Comparison of ENCODE assay signal across 17 mouse cellular contexts in genomic region chr9:79831294-79831693, GRCm38 (mm10). TPM values are rescaled to one million over a fixed set of nuclear protein-coding genes. Genes with fewer than 3 reads are reported as not detected.
DNase-seq lines count a peak whose midpoint lies in the region; ATAC-seq and TF ChIP-seq lines count a peak whose summit lies in the region.
"Had no signal": no experiment of that assay in that cellular context is flagged by ENCODE, and none has a peak within 500 bp of the region (broad histone marks: within the 10 kb centered on the region; RNA-seq: fewer than 3 reads in every experiment).

No protein-coding gene starts in this region.

- peak; percentile 45; the same call in 1 of the 2 replicates for ATAC-seq in lung, embryonic 14.5 days (ENCODE audit: insufficient read depth)
- peak; percentile 6; the same call in 1 of the 2 replicates for ATAC-seq in forebrain, embryonic 14.5 days
- ATAC-seq in midbrain, embryonic 11.5 days (ENCODE audit: low FRiP score), result peak; percentile 41
- ATAC-seq in neural tube, embryonic 13.5 days (ENCODE audit: low read depth), result peak; percentile 23; the same call in 1 of the 2 replicates
- ATAC-seq: liver, embryonic 12.5 days had no signal

- TF ChIP-seq CTCF in lung, embryonic 14.5 days (IDR thresholded peaks at IDR 0.05; ENCODE audit: low read depth), result no peak

- no peaks in the 10 kb centered on the region for H3K9me3 ChIP-seq in lung, embryonic 14.5 days (ENCODE audit: low read depth, low read length)
- H3K9me3 ChIP-seq in forebrain, embryonic 14.5 days (replicated peaks; ENCODE audit: control insufficient read depth, low read length), result no peaks in the 10 kb centered on the region
- no peaks in the 10 kb centered on the region for H3K9me3 ChIP-seq in midbrain, embryonic 11.5 days (ENCODE audit: control insufficient read depth, low read length)
- no peaks in the 10 kb centered on the region for H3K9me3 ChIP-seq in neural tube, embryonic 13.5 days
- H3K9me3 ChIP-seq: limb, embryonic 12.5 days; liver, embryonic 12.5 days had no signal

- no peak overlapping the region for H3K9ac ChIP-seq in lung, embryonic 14.5 days
- H3K9ac ChIP-seq in forebrain, embryonic 14.5 days (ENCODE audit: low read length), result no peak overlapping the region
- H3K9ac ChIP-seq in midbrain, embryonic 11.5 days (ENCODE audit: low read length), result no peak overlapping the region
- H3K9ac ChIP-seq in neural tube, embryonic 13.5 days, result no peak overlapping the region
- H3K9ac ChIP-seq: limb, embryonic 12.5 days; liver, embryonic 12.5 days had no signal

- peaks cover 9% of the 10 kb centered on the region; the same call in 1 of the 2 replicates for H3K4me1 ChIP-seq in lung, embryonic 14.5 days (ENCODE audit: insufficient read depth)
- peaks cover 6% of the 10 kb centered on the region; the same call in 1 of the 2 replicates for H3K4me1 ChIP-seq in forebrain, embryonic 14.5 days (ENCODE audit: control insufficient read depth, insufficient read depth, low read length)
- H3K4me1 ChIP-seq in midbrain, embryonic 11.5 days (ENCODE audit: control insufficient read depth, insufficient read depth, low read length), result peaks cover 9% of the 10 kb centered on the region
- peaks cover 12% of the 10 kb centered on the region; the same call in 1 of the 2 replicates for H3K4me1 ChIP-seq in neural tube, embryonic 13.5 days (replicated peaks)
- H3K4me1 ChIP-seq: limb, embryonic 12.5 days; liver, embryonic 12.5 days had no signal

- 65% methylated on average over 1 of the region's 1 CpGs for WGBS in lung, embryonic 14.5 days
- WGBS in forebrain, embryonic 14.5 days, result 56% methylated on average over 1 of the region's 1 CpGs
- WGBS in midbrain, embryonic 11.5 days, result 77% methylated on average over 1 of the region's 1 CpGs
- 81% methylated on average over 1 of the region's 1 CpGs for WGBS in neural tube, embryonic 13.5 days

- H3K36me3 ChIP-seq in lung, embryonic 14.5 days (ENCODE audit: insufficient read depth), result no peaks in the 10 kb centered on the region
- H3K36me3 ChIP-seq in forebrain, embryonic 14.5 days (ENCODE audit: control insufficient read depth, insufficient read depth, low read length), result no peaks in the 10 kb centered on the region
- H3K36me3 ChIP-seq in midbrain, embryonic 11.5 days (ENCODE audit: control insufficient read depth, insufficient read depth, low read length), result no peaks in the 10 kb centered on the region
- H3K36me3 ChIP-seq in neural tube, embryonic 13.5 days, result no peaks in the 10 kb centered on the region
- H3K36me3 ChIP-seq: limb, embryonic 12.5 days; liver, embryonic 12.5 days had no signal

- intact Hi-C loops in heart, postnatal 36 days (cut with DNase I), result no loop called here

- H3K27ac ChIP-seq in lung, embryonic 14.5 days (ENCODE audit: low read depth), result no peak overlapping the region
- H3K27ac ChIP-seq in forebrain, embryonic 14.5 days (ENCODE audit: low read depth, low read length), result no peak overlapping the region
- H3K27ac ChIP-seq in midbrain, embryonic 11.5 days (ENCODE audit: low read depth, low read length), result no peak overlapping the region
- no peak overlapping the region for H3K27ac ChIP-seq in neural tube, embryonic 13.5 days (replicated peaks)
- H3K27ac ChIP-seq: kidney, postnatal 0 days; limb, embryonic 12.5 days; liver, embryonic 12.5 days had no signal

- H3K4me3 ChIP-seq in lung, embryonic 14.5 days (ENCODE audit: low read depth, low read length), result no peak overlapping the region
- no peak overlapping the region for H3K4me3 ChIP-seq in forebrain, embryonic 14.5 days (ENCODE audit: low read depth, low read length)
- no peak overlapping the region for H3K4me3 ChIP-seq in midbrain, embryonic 11.5 days (ENCODE audit: low read depth, low read length)
- H3K4me3 ChIP-seq in neural tube, embryonic 13.5 days, result no peak overlapping the region
- H3K4me3 ChIP-seq: limb, embryonic 12.5 days; liver, embryonic 12.5 days had no signal

- no peak overlapping the region for H3K4me2 ChIP-seq in lung, embryonic 14.5 days
- no peak overlapping the region for H3K4me2 ChIP-seq in forebrain, embryonic 14.5 days (ENCODE audit: low read length)
- H3K4me2 ChIP-seq in midbrain, embryonic 11.5 days, result no peak overlapping the region
- H3K4me2 ChIP-seq in neural tube, embryonic 13.5 days, result no peak overlapping the region
- H3K4me2 ChIP-seq: heart, embryonic 11.5 days; limb, embryonic 12.5 days; liver, embryonic 12.5 days had no signal

- no peak for DNase-seq in lung, embryonic 14.5 days
- no peak for DNase-seq in lung, adult 18-20 months
- DNase-seq in forebrain, embryonic 14.5 days (ENCODE audit: low spot score), result no peak
- no peak for DNase-seq in midbrain, embryonic 11.5 days (ENCODE audit: low spot score, missing footprints)
- DNase-seq in embryo, embryonic 10.5 days (ENCODE audit: low spot score), result no peak
- no peak for DNase-seq in heart, postnatal 36 days
- DNase-seq: adrenal gland, postnatal 14 days; cerebellum, adult 11 months; cerebellum, postnatal 14 days; heart, postnatal 10 days; kidney, adult 18-20 months; thymus, postnatal 36 days had no signal

- no peaks in the 10 kb centered on the region for H3K27me3 ChIP-seq in lung, embryonic 14.5 days (ENCODE audit: insufficient read depth, low read length)
- no peaks in the 10 kb centered on the region for H3K27me3 ChIP-seq in forebrain, embryonic 14.5 days (replicated peaks; ENCODE audit: control insufficient read depth, insufficient read depth, low read length)
- no peaks in the 10 kb centered on the region for H3K27me3 ChIP-seq in midbrain, embryonic 11.5 days (ENCODE audit: control insufficient read depth, insufficient read depth, low read length)
- H3K27me3 ChIP-seq in neural tube, embryonic 13.5 days, result no peaks in the 10 kb centered on the region
- H3K27me3 ChIP-seq: limb, embryonic 12.5 days; liver, embryonic 12.5 days had no signal

RNA-seq across cellular contexts. Expression of gene Tmem30a, which starts 38.0 kb away (rescaled TPM):
- 92.2 and 94.0 TPM in 2 replicates for polyA plus RNA-seq in lung, embryonic 14.5 days (2014; fragmentation: Nextera tagmentation; extraction: Ambion mirVana)
- 91.2 and 108 TPM in 2 replicates for polyA plus RNA-seq in forebrain, embryonic 14.5 days (2014; fragmentation: Nextera tagmentation; extraction: Ambion mirVana)
- 91.2 and 108 TPM in 2 replicates for polyA plus RNA-seq in midbrain, embryonic 11.5 days (2014; fragmentation: Nextera tagmentation; extraction: Ambion mirVana)
- polyA plus RNA-seq in neural tube, embryonic 13.5 days (2015; fragmentation: Nextera tagmentation; extraction: Ambion mirVana), result 111 and 122 TPM in 2 replicates
- 10 to 100 TPM; 58.8 to 62.6 TPM for total RNA-seq in heart, postnatal 36 days (2021)
